8 mouse cellular contexts compared by ENCODE assay signal in the genomic region with DNA sequence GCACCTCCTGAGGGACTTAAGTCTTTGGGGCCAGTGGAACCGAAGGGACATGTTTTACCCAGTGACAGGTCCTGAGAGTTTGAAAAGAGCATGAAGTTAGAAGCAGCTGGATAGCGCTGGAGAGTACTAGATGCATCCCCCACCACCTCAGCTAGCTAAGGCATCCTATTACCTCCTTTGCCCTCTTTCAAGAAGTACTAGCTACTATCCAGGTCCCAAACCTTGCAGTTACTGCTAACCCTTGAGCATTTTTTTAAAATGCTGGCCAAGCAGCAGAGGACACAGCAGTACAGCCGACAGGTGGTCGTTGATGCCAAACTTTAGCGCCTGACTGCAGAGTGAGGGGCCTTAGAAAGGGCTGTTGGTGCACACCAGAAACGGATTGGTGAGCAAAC. TPM values are rescaled to one million over a fixed set of nuclear protein-coding genes. Genes with fewer than 3 reads are reported as not detected.
DNase-seq lines count a peak whose midpoint lies in the region; ATAC-seq lines count a peak whose summit lies in the region.

No protein-coding gene starts in this region.

- peaks cover 4% of the 10 kb centered on the region for H3K9me3 ChIP-seq in megakaryocyte, embryonic 14.5 days
- no peaks in the 10 kb centered on the region for H3K9me3 ChIP-seq in intestine, embryonic 15.5 days
- no peaks in the 10 kb centered on the region for H3K9me3 ChIP-seq in neural tube, embryonic 12.5 days

- peaks cover 3% of the 10 kb centered on the region for H3K36me3 ChIP-seq in megakaryocyte, embryonic 14.5 days (replicated peaks; ENCODE audit: low read length)
- no peaks in the 10 kb centered on the region for H3K36me3 ChIP-seq in intestine, embryonic 15.5 days
- no peaks in the 10 kb centered on the region for H3K36me3 ChIP-seq in neural tube, embryonic 12.5 days

- ATAC-seq in cerebellum, adult (ENCODE audit: insufficient number of reproducible peaks, low FRiP score, low TSS enrichment), result no peak
- ATAC-seq in megakaryocyte, adult 5-6 weeks (ENCODE audit: poor library complexity, severe bottlenecking), result no peak
- ATAC-seq in intestine, embryonic 15.5 days, result peak; percentile 9; the same call in 1 of the 2 replicates
- ATAC-seq in neural tube, embryonic 12.5 days (ENCODE audit: low FRiP score, low read depth), result no peak

- peak; percentile 8 to 16 for DNase-seq in cerebellum, adult 18-20 months
- no peak for DNase-seq in layer of hippocampus, adult 11-12 months (ENCODE audit: low spot score)
- no peak for DNase-seq in adrenal gland, adult (ENCODE audit: inconsistent age in 2 of 2, low spot score in 1 of 2)

- peaks cover 19% of the 10 kb centered on the region for H3K4me1 ChIP-seq in megakaryocyte, embryonic 14.5 days
- 0 out of 2 replicates have a peak, but pooled peaks cover 2% of the 10 kb centered on the region for H3K4me1 ChIP-seq in intestine, embryonic 15.5 days (replicated peaks)
- H3K4me1 ChIP-seq in neural tube, embryonic 12.5 days, result 0 out of 2 replicates have a peak, but pooled peaks cover 8% of the 10 kb centered on the region

- whole genome bisulfite sequencing in intestine, embryonic 15.5 days, result 6% methylated on average over 6 of the region's 6 CpGs
- 8% methylated on average over 6 of the region's 6 CpGs for WGBS in neural tube, embryonic 12.5 days

- peak overlapping the region; percentile 94 for H3K4me2 ChIP-seq in intestine, embryonic 15.5 days (replicated peaks)
- peak overlapping the region; percentile 96 for H3K4me2 ChIP-seq in neural tube, embryonic 12.5 days (replicated peaks)

- H3K9ac ChIP-seq in intestine, embryonic 15.5 days, result peak overlapping the region; percentile 78; the same call in 1 of the 2 replicates
- peak overlapping the region; percentile 77 for H3K9ac ChIP-seq in neural tube, embryonic 12.5 days

- no peak overlapping the region for H3K27ac ChIP-seq in intestine, embryonic 15.5 days
- no peak overlapping the region for H3K27ac ChIP-seq in neural tube, embryonic 12.5 days

- peak overlapping the region; percentile 97 for H3K4me3 ChIP-seq in megakaryocyte, embryonic 14.5 days (replicated peaks)
- peak overlapping the region; percentile 78 for H3K4me3 ChIP-seq in intestine, embryonic 15.5 days (replicated peaks)
- peak overlapping the region; percentile 75 for H3K4me3 ChIP-seq in neural tube, embryonic 12.5 days

- peaks cover 26% of the 10 kb centered on the region for H3K27me3 ChIP-seq in megakaryocyte, embryonic 14.5 days (replicated peaks)
- no peaks in the 10 kb centered on the region for H3K27me3 ChIP-seq in intestine, embryonic 15.5 days (replicated peaks)
- no peaks in the 10 kb centered on the region; the same call in 1 of the 2 replicates for H3K27me3 ChIP-seq in neural tube, embryonic 12.5 days (replicated peaks)

RNA-seq across cellular contexts. Expression of a gene that starts 1.0 kb away (rescaled TPM):
- 0.30 and 0.46 TPM in 2 replicates for polyA plus RNA-seq in megakaryocyte, embryonic 14.5 days (2012; ENCODE audit: insufficient read depth, low replicate concordance)
- total RNA-seq in megakaryocyte, adult 5-6 weeks (2015), result 39.4 and 40.0 TPM in 2 replicates
- 37.3 and 47.6 TPM in 2 replicates for total RNA-seq in megakaryocyte, adult 5-6 weeks (2017)
- 10.9 and 11.9 TPM in 2 replicates for polyA plus RNA-seq in intestine, embryonic 15.5 days (2015; fragmentation: Nextera tagmentation; extraction: Ambion mirVana)
- polyA plus RNA-seq in neural tube, embryonic 12.5 days (2016; fragmentation: Nextera tagmentation; extraction: Ambion mirVana), result 29.0 and 33.2 TPM in 2 replicates

Comparison
In these comparisons a context has a peak if more than half of its experiments do, and no peak if none do; other contexts are left out.
1. DNase-seq: peak in cerebellum, adult 18-20 months (2 of 2); none in layer of hippocampus, adult 11-12 months (single experiment) and adrenal gland, adult (0 of 2).
2. Peak in every context shown above with its lines, with median percentiles within 50 percentile points of each other: H3K4me3 ChIP-seq.